Mouse (Mus musculus): Measurements from ENCODE around the gene Iscu.
"Not testable (repeated sequence)": the region's sequence is repeated elsewhere in the genome, so short reads cannot be mapped to it uniquely, and the experiment has no call there.

Gene Iscu

DNA sequence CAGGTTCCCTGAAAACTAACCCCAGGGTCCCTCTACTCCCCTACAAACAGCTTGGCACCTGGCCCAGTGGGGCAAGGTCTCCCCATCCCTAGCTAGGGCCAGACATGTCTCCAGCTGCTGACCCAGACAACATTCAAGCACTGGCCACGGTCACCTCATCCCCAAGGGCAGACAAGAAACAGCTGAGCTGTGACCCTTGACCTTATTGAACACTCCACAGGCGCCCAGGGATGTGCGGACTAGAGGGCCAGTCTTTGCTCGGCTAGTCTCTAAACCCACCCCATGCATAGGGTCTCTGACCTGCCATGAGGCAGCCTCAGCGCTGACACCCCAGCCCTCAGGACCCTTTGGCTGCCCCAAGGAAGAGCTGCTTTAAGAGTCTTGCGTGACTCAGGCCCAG is 16.1 kb downstream of the Iscu start:
- DNase-seq (ENCODE audit: low spot score in 2 of 2), result no peak

DNA sequence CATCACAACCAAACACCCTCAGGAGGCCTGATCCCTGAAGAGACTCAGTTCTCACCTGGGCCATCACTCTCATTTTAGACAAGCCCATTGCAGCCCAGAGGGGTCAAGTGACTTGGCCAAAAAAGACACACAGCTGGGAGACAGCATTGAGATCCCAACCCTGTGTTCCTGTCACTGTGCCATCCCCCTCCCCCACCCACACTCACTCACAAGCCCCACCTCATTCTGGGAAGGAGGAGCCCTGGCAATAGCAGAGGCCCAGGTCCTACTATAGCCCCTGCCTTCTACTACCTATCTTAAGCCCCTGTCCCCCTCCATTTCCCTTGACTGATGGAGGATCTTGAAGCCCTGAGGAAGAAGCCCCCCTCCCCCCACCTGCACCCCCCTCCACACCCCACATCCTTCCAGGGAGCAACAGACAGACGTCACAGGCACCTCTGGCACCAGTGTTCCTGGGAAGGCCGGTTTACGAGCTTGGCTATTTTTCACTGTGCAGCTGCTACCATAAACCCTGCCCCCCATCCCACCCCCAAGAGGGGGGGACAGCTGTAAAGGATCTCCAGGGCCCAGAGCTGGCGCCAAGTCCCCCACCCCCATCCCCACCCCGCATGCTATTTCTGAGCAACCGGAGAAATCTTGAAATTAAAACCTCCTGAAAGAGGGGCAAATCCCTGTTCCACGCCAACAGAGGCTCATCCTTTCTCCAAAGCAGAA is 16.7 kb downstream of the Iscu start:
- peak; percentile 74 for DNase-seq (ENCODE audit: low spot score in 2 of 2)

DNA sequence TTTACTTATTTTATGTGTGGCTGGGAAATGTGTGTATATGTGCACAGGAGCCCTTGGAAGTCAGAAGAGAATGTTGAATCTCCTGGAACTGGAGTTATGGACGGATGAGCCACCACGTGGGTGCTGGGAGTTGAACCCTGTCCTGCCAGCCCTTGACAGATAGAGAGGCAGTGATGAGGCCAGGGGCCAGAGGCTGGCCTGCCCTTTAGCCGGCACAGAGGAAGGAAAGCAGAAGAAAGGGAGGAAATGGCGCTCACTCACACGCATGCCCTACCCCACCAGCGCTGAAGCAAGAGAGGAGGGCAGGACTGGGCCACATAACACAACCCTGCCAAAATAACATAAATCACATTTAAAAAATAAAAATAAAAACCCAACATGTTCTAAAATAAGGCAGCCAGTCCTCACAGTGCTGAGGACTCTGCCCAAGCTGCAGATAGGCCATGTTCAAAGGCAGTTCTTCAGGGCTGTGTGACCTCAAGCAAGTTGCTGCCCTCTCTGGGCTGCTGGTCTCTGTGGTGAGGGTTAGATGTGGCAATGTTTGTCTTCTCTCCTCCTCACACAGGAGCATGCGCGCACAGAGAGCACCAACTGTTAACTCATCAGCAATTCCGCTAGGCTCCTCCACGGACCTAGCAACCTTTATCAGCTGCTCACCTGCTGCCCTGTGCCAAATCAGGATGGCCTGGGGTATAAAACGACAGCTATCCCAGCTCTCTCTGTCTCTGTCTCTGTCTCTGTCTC is 18.1 kb downstream of the Iscu start:
- no peak for DNase-seq (ENCODE audit: low spot score in 2 of 2)

DNA sequence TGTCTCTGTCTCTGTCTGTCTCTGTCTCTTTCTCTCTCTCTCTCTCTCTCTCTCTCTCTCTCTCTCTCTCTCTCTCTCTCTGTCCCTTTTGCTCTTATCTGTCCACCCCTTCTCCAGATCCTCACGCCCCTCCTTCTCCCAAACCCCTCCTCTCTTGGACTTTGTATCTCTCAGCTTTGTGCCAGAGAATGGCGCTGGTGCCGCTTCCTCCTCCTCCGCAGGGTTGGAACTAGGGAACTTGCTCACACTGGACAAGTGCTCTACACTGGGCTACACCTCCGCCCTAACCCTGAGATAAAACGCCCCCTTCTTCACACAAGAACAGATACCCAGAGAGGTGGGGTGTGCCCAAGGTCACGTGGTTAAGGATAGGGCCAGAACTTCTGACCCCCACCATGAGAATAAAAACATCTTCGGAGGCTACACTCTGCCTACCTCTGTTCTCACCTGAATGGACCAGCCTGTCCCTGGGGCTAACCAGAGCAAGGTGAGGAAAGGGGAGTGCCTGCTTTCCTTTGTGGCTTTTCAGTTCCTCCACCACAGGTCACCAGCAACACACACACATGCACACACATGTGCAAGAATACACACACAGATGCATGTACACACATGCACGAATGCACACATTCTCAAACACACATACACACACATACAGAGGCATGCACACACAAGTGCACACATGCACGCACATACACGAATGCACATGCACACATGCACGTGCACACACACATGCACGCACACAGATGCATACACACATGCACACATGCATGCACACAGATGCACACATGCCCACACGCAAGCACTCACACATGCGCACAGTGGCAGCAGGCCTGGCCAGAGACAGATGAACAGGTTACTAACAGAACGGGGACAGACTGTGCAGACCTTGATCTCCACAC is 18.9 kb downstream of the Iscu start:
- DNase-seq (ENCODE audit: low spot score in 2 of 2), result no peak

DNA sequence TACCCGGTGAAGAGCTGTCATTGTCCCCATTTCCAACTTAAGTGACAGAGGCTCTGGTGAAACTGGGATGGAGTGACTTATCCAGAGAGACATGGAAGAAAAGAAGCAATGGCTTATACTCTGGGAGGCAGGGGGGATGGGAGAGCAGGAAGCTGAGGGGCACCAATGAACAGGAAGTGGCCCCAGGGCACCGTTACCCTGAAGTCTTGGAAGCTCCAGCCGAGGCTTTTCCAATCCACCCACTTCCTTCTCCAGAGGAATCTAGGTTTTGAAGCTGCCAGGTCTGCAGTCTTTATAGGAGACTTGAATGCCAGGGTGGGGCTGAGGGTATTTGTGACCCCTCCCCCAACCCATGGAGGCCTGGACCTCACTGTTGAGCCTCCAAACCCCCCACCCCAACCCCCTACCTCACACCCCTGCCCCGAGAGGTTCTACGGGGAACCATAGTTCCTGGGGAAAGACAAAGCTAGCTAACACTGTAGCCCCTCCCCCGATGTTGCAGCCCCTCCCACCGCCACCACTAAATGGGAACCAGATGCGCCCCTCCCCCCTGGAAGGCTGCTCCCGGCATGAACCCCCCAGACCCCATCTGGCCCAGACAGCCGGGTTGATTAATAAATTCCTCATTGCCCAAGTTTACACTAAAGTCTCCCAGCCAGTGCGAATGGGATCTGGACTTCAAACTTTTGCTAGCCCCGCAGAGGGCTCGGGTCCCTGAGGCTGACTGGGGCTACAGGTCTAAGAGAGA is 24.0 kb downstream of the Iscu start:
- no peak for DNase-seq (ENCODE audit: low spot score in 2 of 2)

DNA sequence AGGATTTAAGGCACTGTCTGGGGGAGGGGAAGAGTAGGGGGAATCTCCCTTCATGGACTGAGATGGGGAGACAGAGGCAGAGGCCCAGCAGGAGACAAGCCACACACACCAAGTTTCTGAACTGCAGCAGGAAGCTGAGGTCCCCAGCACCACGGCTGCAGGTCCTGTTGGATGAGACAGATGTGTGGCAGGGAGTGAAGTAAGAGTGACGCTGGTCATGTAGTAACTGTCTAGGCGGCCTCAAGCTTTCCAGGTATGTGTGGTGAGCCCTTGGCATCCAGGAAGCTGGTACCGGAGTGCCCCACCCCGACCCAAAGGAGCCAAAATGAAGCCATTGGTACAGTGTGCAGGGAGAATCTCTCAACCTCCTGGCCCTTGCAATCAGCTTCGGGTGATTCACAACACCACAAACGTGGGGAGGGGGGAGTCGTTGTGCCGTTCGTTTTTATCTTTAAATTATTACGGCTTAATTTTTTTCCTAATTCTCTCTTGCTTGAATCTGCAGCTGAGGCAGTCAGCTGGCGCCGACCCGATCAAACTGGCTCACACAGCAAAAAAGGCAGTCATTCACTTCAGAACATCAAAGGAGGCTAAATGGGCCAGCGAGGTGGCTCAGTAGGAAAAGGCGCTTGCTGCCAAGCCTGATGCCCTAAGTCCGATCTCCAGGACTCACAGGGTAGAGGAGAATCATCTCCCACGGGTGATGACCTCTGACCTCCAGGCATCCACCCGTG is 24.8 kb downstream of the Iscu start:
- no peak for DNase-seq (ENCODE audit: low spot score in 2 of 2)

DNA sequence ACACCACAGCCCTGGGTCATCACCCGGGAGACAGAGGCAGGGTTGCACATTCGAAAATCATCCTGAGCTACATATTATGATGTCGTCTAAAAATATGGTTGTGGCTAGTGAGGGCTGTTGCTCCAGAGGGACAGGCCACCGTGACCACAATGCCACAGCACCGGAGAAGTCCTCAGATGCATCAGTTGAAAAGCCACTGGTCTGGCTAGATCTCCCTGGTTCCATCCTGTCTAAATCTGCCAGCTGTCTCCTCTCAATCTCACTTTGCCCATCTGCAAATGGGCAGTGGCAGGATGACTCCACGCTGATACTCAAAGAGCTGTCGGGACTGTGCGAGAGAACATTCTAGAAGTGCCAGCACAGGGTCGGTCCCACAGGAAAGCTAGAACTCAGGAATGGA is 26.0 kb downstream of the Iscu start:
- no peak for DNase-seq (ENCODE audit: low spot score in 2 of 2)

DNA sequence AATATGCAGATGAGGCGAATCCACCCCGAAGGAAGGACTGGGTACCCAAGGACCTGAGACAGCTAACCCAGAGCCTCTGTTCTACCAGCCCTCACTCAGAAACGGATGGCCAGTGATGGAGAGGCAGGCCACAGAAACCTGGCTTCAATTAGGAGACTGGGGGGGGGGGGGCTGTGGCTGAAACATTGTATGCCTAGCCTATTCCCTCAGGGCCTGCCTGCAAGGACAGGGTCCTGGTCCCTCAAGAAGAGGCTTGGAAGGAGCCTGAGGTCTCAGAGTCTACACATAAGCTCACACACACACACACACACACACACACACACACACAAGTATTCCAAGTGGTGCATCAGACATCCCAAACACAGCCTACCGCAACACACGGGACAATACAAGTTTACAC is 27.1 kb downstream of the Iscu start:
- DNase-seq (ENCODE audit: low spot score in 2 of 2), result no peak

DNA sequence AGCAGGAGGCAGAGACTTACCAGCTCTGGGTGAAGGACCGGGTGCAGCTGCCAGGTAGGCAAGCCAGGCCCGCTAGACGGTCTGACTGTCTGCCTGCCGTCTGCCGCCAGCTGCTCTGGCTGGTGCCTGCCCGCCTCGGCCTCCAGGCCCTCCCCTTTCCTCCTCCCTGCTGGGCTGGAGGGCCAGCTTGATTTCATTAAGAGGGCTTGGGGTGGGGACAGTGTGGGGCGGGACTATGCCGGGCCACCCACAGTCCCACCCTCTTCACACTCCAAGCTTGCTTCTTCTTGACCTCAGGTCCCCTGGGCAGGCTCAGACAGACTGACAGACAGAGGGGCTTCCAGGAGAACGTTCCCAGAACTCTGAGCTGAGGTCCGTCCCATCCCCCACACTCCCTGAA is 27.7 kb downstream of the Iscu start, which contains the start of gene Tmem119:
Gene Tmem119, minus strand, starts transcription at position 237 of the 400 bp plus-strand sequence.
- peak in 1 of 2 experiments; percentile 73 for DNase-seq (ENCODE audit: low spot score in 2 of 2)

DNA sequence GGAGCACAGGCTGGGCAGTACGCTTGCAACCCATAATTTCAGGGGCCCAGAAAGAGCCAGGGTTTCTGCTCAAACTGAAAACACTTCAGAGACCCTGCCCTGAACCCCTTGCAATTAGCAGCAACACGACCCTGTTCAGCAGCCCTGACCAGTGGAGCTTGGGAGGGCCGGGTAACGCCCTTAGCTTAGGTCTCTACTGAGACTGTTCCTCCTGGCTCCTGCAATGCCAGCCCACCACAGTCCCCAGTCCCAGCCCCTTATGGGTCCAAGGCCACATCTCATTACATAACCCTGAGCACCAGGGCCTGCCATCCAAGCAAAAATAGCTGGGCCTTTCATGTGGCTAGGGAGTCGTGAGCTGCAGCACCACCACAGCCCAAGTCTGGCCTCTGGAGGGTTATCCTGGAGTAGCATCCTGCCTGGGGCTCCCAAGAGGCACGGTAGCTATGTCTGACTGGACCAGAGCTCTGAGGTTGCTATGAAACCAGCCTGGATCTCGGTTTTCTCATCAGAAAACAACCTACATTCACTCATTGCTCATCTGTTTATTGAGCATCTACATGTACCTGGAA is 31.9 kb downstream of the Iscu start:
- no peak for DNase-seq (ENCODE audit: low spot score in 2 of 2)

DNA sequence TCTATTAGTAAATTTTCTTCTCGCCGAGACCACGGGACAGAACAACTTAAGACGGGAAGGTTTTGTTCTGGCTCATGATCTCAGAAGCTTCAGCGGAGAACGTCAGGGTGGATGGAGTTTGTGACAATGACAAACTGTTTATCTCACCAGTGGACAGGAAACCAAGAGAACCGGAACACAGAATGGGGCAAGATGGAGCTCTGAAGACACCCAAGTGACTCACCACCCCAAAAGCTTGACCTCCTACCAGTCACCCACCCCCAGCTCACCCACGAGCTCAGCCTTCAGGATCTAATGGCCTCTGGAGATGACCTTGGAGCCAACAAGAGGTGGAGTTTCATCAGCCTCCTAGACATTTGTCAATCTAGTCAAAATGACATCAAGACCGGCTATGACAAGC is 32.8 kb downstream of the Iscu start:
- DNase-seq (ENCODE audit: low spot score in 2 of 2), result no peak

DNA sequence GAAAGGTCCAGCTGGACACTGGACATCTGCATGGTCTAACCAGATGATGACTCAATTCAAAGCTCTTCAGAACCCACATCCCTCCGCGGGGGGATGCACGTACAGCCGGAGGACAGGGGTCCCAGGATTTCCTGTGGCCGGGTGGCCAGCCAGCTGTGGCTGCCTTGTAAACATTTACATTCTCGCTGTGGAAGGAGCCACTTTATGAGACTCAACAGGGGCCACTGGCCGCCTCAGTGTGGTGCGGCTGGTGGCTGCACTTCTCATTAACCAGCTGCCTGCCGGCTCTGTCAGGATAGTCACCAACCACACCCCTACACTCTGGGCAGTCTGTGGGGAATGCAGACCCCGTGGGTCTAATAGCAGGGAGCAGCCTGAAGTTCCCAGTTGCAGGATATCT is 33.9 kb downstream of the Iscu start:
- DNase-seq (ENCODE audit: low spot score in 2 of 2), result no peak

DNA sequence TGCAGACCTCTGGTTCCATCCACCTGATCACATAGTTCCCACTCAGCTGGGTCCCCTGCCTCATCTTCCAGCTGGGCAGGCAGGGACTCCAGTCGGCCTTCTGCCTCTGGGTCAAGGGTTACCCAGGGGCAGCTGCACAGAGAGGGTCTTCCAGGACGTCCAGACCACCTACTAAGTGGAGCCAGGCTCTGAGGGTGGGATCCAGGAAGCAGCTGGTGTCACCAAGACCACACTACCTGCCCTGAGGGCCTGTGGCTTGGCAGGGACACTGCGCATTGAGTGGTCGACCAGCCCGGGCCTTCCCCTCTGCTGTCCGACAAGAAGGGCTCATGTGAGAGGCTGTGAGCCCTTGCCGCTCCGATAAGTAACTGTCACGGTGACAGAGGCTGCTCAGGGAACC is 35.2 kb downstream of the Iscu start:
- no peak for DNase-seq (ENCODE audit: low spot score in 2 of 2)

DNA sequence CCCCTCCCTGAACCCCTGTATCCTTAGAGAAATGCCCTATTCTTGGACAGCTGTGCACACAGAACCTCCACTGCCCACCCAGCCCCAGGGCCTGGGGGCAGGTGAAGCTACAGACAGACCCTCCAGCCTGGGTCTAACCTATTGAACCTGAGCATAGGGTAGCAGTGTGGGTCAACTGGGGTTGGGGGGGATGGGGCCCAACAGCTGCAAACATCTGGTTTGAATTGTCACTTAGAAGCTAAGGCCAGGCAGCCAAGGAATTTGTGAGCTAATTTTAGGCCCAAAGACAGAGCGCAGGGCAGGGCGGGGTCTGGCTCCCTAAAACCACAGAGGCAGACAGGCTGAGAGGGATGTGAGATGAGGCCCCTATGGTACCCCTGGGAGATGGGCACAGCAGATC is 35.6 kb downstream of the Iscu start:
- no peak for DNase-seq (ENCODE audit: low spot score in 2 of 2)

DNA sequence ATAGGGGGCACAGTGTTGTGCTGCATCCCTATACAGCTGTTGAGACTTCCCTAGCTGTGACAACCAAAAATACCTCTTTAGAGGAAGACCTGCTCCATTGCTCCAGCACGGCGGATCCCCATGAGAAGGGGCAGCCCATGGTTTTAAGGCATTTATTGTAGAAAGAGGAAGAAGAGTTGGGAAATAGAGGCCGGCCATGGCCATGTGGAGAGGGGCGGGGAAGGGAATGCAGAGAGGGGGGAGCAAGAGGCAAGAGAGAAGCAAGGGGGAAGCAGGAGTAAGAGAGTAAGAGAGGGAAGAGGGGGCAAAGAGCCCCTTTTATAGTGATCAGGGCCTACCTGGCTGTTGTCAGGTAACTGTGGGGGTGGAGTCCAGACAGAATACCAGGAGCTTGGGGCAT is 37.6 kb downstream of the Iscu start:
- no peak for DNase-seq (ENCODE audit: low spot score in 2 of 2)

DNA sequence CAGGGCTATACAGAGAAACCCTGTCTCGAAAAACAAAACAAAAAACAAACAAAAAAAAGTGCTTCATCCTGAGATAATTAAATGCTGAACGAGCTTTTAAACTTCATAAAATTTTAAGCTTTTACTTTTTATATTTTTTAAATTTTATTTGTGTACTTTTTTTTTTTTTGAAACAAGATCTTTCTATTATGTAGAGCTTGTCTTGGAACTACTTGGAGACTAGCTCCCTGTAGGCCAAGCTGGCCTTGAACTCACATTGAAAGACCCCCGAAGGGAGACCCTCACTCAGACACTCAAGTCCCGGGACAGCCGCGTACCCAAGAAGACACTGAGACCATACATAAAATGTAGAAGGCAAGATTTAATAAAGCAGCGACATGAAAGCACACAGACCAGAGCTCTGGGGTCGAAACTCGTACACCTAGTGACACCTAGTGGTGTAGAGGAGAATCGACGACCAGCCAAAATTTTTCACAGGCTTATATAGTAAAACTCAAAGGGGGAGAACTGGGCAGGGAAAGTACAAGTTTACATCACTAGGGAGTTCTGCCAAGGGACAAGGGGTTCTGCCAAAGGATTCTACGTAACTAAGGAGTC is 39.4 kb downstream of the Iscu start:
- not testable (repeated sequence) for DNase-seq (ENCODE audit: low spot score in 2 of 2)

DNA sequence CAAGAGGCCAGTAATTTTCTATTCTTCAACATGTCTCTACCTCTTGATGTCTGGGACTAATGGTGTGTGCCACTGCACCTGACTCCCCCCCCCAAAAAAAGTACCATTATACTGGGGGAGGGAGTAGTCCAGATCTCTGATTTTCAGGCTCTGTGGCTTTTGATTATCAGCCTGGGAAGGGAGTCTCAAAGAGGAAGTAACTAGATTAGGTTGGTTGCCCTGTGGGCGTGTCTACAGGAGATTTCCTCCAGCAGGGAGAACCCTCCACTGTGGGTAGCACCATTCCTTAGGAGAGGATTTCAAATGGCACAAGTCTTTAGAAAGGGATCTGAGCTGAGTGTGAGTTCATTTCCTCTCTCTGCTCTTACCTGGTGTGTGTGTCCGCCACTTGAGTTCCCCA is 40.1 kb downstream of the Iscu start:
- DNase-seq (ENCODE audit: low spot score in 2 of 2), result no peak

DNA sequence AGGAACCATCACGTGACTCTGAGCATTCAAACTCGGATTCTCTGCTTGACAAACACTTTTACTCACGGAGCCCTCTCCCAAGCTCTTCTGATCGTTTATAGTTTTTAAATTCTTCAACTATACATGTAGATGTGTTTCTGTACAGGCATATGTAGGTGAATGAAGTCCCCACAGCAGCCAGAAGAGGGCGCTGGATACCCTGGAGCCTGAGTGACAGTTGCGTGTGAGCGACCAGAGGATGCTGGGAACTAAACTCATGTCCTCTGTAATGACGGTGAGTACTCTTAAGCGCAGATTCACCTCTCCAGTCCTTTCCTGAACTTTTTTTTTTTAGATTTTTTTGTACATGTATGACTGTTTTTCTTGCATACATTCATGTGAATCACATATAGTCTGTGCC is 41.1 kb downstream of the Iscu start:
- DNase-seq (ENCODE audit: low spot score in 2 of 2), result no peak

DNA sequence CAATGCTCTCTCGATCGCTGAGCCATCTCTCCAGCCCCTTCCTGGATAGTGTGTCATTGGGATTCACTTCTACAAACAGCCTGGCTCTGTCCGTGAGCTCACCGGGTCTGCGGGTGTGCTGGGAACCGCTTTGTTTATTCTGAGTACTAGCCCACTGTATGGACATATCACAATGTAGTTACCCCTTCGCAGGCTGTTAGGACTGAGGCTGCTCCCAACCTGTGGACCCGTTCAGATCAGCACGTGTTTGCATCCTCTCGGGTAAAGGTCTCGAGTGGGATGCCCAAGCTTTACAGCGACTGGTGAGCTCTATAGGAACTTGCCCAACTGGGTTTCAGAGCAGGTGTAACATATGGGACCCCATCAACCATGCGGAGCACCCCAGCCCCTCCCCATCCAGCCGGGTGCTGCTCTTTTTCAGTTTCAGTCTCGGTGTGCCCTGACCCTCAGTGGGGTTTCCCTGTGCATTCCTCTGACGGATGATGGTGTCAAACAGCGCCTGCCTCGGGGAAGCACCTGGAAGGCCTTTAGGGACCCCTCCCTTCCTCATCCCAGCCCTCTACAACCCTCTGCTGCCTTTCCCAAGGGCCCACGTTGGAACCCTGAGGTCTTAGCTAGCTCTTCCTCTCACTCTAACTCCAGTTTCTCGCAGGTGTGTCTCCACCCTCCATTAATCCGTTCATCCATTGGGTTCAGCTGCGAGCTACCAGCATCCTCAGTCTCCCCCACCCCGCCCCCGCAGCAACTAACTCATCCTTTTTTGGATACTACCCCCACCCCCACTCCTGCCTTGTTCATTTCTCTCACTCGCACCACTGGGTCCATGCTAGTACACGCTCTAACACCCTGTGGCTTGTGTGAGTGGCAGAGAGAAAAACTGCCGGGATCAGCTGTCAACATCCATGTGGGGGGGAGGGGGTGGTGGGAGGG is 41.8 kb downstream of the Iscu start:
- no peak for DNase-seq (ENCODE audit: low spot score in 2 of 2)
